Mouse (Mus musculus): Measurements from ENCODE around the gene Itgb5.

The Itgb5 gene

GRCm38 (mm10) chr16:33832728-33833428, 3.4 kb downstream of the Itgb5 start:
- no peak for DNase-seq (ENCODE audit: low spot score)

GRCm38 (mm10) chr16:33833429-33833753, 3.9 kb downstream of the Itgb5 start:
- DNase-seq (ENCODE audit: low spot score) = no peak

GRCm38 (mm10) chr16:33833781-33834482, 4.5 kb downstream of the Itgb5 start:
- no peak for DNase-seq (ENCODE audit: low spot score)

- DNase-seq (ENCODE audit: low spot score) = no peak
Measured at GRCm38 (mm10) chr16:33836676-33837075, 7.2 kb downstream of the Itgb5 start.

- DNase-seq (ENCODE audit: low spot score) = no peak
Measured at GRCm38 (mm10) chr16:33837191-33837590, 7.7 kb downstream of the Itgb5 start.

GRCm38 (mm10) chr16:33840616-33841015, 11.2 kb downstream of the Itgb5 start:
- no peak for DNase-seq (ENCODE audit: low spot score)

GRCm38 (mm10) chr16:33842081-33842880, 12.8 kb downstream of the Itgb5 start:
- DNase-seq (ENCODE audit: low spot score) = no peak

- no peak for DNase-seq (ENCODE audit: low spot score)
Measured at GRCm38 (mm10) chr16:33844150-33844611, 14.7 kb downstream of the Itgb5 start.

- no peak for DNase-seq (ENCODE audit: low spot score)
Measured at GRCm38 (mm10) chr16:33844866-33845265, 15.4 kb downstream of the Itgb5 start.

GRCm38 (mm10) chr16:33853271-33853670, 23.8 kb downstream of the Itgb5 start:
- DNase-seq (ENCODE audit: low spot score) = no peak

GRCm38 (mm10) chr16:33858766-33859165, 29.3 kb downstream of the Itgb5 start:
- DNase-seq (ENCODE audit: low spot score) = no peak

GRCm38 (mm10) chr16:33859380-33859779, 29.9 kb downstream of the Itgb5 start:
- no peak for DNase-seq (ENCODE audit: low spot score)

GRCm38 (mm10) chr16:33859988-33860700, 30.7 kb downstream of the Itgb5 start:
- no peak for DNase-seq (ENCODE audit: low spot score)

GRCm38 (mm10) chr16:33862406-33862805, 32.9 kb downstream of the Itgb5 start:
- no peak for DNase-seq (ENCODE audit: low spot score)

GRCm38 (mm10) chr16:33863208-33863751, 33.8 kb downstream of the Itgb5 start:
- DNase-seq (ENCODE audit: low spot score) = no peak

- DNase-seq (ENCODE audit: low spot score) = no peak
Measured at GRCm38 (mm10) chr16:33870224-33870785, 40.8 kb downstream of the Itgb5 start.

- DNase-seq (ENCODE audit: low spot score) = no peak
Measured at GRCm38 (mm10) chr16:33870988-33871758, 41.7 kb downstream of the Itgb5 start.

GRCm38 (mm10) chr16:33871865-33872443, 42.5 kb downstream of the Itgb5 start:
- DNase-seq (ENCODE audit: low spot score) = no peak

GRCm38 (mm10) chr16:33873282-33873681, 43.8 kb downstream of the Itgb5 start:
- no peak for DNase-seq (ENCODE audit: low spot score)

- DNase-seq (ENCODE audit: low spot score) = no peak
Measured at GRCm38 (mm10) chr16:33878041-33878783, 48.7 kb downstream of the Itgb5 start.
